Mouse (Mus musculus): ENCODE data around the gene Slitrk3. TPM values are rescaled to one million over a fixed set of nuclear protein-coding genes. Genes with fewer than 3 reads are reported as not detected.

Slitrk3 gene
- polyA plus RNA-seq (2012), result not detected in 2 replicates

DNA sequence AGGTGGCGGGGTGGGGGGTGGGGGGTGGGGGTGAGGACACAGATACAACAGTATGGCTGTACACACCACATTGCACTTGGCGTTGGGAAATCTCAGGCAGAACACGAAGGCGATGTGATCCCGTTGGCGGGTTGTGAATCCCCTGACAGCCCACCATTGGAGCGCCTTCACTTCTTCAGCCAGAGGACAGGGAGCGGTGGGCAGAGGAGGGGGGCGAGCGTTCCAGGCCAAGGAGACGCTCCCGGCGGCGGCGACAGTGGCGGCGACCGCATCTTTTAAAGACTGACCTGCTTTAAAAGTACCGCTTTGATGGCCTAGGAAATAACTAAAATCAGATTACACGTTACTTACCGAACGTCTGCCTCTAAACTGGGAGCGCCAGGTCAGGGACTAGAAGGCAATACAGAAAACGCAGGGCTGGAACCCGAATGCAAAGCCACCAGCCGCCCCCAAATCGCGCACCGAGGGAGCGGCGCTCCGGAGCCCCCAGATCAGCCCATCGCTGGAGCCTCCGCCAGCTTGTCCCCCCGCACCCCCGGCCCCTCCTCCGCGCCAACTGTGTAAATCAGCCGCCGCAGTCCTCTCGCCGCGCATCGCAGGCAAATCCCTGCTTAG lies at the start of gene Slitrk3:
Gene Slitrk3 (minus strand): TSS at position 607 of the 615 bp plus-strand sequence.
- TF ChIP-seq GATA1 (IDR thresholded peaks at IDR 0.05; ENCODE audit: low read length), result no peak

DNA sequence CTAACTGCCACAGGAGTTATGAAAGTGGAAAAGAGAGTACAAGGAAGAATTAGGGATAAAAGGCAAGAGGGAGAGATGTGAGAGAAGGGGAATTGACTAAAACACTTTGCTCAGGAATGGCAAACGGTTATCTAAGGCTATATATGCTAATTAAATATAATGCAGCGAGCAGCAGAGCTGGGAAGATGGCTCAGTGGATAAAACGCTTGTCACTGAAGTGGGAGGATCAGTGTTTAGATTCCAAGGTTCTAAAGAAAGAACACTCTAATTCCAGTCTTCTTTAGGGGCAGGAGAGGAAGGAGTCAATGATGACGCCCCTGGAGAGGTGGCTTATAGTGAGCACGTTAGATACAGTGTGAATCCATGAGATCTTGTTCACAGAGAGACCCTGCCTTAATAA lies 27.0 kb upstream of the Slitrk3 start:
- no peak for TF ChIP-seq GATA1 (IDR thresholded peaks at IDR 0.05; ENCODE audit: low read length)

DNA sequence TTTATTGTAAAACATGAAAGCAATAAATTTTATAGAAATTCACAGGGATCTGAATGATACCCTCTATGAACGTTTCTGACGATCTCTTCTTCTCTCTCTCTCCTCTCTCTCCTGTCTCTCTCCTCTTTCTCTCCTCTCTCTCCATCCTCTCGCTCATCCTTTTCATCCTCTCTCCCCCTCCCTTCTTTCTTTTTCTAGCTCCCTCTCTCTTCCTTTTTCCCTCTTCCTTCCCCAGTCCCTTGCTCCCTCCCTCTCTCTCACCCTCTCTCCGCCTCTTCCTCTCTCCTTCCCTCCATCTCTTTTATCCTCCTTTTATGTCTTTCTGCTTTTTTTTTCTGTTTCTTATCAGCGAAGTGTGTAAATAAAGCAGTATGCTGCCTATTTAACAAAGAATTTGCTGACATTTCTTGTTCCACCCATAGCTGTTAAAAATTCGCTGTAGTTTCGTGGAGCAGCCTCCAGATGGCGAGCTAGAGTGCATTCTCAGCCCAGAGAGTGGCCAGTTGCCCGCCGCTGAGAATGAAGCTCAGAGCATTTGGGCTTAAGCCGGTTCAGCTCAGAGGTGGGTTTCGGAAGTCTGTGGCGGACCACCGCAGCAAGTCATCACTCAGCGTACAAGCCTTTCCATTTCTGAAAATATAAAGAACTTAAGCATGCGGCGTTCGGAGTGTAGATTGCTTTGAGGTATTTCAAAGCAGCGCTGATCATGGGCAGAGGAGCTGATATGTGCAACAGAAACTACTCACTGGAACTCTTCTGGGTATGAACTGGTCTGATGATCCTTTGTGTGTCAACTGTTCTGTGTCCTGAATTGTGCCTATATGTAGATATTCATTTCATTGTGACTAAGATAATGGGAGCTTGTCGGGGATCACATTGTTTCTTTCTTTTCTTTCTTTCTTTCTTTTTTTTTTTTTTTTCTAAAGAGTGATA lies 8.5 kb upstream of the Slitrk3 start:
- TF ChIP-seq GATA1 (IDR thresholded peaks at IDR 0.05; ENCODE audit: low read length), result no peak

DNA sequence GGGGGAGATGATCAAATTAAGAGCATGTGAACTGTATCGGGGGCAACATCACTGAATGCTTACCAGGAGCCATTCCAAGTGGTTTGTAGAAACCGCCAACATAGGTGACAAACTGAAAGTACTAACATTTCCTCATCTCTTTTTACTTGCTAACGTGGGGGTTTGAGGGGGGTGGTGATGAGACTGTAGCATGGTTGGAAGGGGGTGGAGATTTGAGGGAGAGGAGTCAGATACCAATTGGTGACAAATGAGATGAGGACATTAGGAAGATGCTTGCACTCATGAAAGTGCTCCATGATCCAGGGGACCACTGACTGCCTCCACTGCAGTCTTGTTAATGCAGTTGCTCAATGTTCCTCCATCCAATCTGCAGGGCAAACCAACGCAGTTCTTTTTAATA lies 587 bp upstream of the Slitrk3 start:
- no peak for TF ChIP-seq GATA1 (IDR thresholded peaks at IDR 0.05; ENCODE audit: low read length)

DNA sequence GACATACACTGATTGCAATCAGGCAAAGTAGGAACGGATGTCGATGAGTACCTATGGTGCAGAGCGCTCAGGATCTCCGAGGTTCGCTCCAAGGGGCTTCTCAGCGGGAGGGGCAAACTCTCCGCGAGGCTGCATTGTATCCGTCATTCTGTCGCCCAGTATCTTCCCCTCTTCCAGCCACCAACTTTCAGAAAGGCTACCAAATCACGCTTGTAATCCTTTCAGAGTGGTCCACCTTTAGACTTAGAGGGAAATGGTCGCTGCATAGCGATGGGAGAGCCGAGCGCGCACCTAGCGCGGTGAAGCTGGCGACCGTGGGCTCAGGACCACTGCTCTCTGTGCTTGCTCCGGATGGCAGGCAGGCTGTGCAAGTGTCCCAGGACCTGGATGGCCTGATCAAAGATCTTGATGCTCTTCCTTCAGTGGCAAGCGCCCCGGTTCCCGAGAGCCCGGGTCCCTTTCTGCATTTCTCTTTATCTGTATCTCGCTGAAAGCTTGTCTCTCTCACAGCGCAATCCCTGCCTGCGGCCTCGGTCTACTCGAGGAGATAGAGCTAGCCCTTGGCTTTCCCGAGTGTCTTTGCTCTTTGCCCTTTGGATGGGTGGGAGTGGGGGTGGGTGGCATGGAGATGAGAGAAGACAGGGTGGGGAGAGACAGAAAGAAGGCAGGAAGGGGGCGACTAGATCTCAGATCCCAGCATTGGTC lies 959 bp downstream of the Slitrk3 start:
- TF ChIP-seq GATA1 (IDR thresholded peaks at IDR 0.05; ENCODE audit: low read length), result no peak

DNA sequence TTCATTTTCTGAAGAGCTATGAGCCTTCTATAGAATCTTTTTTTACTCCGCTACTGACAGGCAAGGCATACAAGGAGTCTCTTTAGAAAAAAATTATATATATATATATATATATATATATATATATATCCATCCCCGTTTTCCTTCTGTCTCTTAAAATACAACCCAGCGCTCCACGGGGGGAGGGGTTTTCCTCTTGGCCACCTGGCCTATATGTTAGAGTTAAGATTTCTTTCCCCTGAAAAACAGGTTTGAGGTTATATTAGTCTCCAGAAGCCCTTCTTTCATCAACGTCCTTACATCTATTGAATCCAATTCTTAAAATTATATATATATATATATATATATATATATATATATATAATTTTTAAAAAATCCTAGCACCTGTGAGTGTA lies 1.6 kb downstream of the Slitrk3 start:
- TF ChIP-seq GATA1 (IDR thresholded peaks at IDR 0.05; ENCODE audit: low read length), result no peak

DNA sequence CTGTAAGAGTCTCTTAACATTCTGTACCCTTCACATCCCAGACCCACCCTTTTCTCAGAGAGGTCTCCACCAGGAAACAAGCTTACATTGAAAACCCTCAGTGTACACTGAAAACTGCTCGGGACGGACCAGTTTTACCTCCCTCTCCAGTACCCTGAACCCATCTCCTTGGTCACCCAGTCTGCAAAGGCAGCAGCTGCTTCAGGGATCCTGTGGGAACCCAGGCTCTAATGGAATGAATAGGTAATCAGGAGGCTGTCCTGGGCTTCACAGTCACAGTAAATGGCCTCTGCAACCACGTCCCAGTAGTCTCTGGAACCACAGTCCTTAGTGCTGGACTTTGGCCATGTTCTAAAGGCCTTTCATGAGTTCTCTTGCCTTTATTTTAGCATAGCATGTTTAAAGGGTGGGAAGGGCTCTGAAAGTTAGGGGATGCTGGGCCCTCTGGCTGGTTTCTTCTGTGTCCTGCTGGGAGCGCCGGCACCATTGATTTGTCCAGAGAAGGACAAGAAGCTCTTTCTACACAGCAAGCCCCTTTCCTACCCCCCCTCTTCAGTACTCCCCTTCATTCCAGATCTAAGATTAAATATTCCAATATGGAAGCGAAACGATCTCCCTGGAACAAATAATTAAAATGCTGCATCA lies 2.1 kb downstream of the Slitrk3 start:
- no peak for TF ChIP-seq GATA1 (IDR thresholded peaks at IDR 0.05; ENCODE audit: low read length)

DNA sequence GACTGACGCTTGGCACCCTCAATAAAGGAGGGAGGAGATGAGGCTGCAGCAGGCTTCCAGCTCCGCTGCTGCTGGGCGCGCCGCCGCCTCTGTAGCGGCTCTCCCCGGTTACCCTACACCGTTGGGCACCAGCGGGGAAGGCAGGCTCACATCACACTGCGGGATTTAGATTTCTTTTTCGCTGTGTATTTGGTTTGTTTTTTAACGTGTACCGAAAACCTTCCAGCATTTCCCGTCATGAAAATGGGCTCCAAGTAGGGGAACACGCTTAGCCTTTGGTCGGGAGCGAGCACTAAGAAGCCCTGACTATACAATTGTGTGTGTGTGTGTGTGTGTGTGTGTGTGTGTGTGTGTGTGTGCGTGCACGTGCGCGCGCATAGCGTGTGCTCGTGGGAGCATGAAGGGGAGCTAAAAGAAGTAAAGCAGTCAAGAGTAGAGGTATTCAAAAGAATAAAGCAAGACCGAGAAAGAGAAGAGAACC lies 4.1 kb downstream of the Slitrk3 start:
- no peak for TF ChIP-seq GATA1 (IDR thresholded peaks at IDR 0.05; ENCODE audit: low read length)

DNA sequence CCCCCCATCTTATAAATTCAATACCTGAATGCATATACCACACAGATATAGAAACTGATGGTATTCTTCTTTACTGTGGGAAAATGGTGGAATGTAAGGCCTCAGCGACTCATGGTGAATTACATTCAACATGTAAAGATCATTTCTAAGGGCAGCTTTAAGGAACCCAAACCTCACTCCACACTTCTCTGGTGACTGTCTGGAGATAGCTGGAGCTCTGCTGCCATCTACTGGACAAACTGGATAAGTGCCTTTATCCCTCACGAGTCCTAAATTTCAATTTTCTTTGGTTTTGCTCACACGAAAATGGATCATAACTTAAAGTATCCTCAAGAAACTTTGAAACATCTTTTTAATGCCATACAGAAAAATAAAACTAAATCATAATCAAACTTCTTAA lies 11.4 kb downstream of the Slitrk3 start:
- no peak for TF ChIP-seq GATA1 (IDR thresholded peaks at IDR 0.05; ENCODE audit: low read length)

DNA sequence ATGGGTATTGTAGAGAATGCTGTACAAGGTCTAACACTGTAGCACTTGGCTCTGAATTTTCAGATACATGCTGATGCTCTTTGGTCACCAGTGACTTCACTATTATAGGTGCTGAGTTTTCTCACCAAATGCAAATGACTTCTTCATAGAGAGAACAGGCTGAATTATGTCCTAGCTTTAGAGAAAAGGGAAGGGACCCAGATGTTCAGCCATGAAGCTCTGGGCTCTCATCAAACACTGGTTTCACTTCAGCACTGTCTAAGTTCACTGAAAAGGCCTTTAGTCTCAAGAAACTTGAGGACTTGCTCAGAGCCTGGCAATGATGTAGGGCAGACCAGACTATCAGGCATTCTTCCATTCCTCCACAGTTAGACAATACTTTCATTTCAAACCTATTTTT lies 15.3 kb downstream of the Slitrk3 start:
- TF ChIP-seq GATA1 (IDR thresholded peaks at IDR 0.05; ENCODE audit: low read length), result no peak

DNA sequence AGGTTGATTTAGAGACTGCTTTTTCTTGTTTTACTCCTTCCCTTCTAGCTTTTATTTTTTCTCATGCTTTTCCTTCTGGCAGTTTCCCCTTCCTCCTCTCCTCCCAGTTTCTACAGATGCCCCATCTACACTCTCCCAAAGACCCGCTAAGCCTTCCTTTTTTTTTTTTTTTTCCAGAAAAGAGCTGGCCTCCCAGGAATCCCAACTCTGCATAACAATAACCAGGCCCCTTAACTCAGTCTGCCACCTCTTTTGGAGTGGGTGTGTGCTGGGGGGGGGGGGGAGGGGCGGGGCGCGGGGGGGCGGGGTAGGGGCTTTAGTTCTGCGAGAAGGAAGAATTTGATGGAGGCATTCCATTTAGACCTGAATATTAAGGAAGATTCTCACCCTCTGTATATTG lies 51.6 kb downstream of the Slitrk3 start:
- TF ChIP-seq GATA1 (IDR thresholded peaks at IDR 0.05; ENCODE audit: low read length), result no peak

DNA sequence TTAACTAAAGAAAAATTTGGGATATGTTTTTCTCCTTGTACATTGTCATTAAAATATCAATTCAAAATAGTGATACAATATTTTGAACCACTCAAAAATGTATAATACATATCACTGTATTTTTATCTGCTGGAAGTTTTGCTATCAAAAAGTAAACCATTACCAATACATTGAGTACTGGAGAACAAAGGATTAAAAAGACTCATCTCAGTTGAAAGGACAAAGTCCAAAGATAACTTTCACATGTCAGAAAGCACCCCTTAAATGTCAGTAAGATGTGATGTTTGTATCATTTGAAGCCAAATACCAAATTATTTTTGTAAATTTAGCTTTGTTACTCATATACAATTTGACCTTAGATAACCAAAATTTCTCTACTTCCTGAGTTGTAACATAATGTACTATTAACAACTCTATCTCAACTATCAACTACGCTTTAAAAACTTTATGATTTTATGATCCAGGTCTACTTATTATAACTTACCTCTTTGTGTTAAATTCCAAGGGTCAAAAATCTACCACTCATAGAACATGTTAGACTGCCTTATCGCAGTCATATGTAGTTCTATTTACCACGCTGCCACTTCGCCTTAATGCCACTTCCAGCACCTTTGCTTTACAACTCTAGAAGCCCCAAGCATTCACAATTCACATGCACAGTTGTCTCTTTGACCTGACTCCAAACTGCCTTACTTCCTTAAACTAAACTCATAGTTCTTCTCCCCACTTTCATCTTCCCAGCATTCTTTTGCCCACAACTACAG lies 54.5 kb downstream of the Slitrk3 start:
- TF ChIP-seq GATA1 (IDR thresholded peaks at IDR 0.05; ENCODE audit: low read length), result no peak

DNA sequence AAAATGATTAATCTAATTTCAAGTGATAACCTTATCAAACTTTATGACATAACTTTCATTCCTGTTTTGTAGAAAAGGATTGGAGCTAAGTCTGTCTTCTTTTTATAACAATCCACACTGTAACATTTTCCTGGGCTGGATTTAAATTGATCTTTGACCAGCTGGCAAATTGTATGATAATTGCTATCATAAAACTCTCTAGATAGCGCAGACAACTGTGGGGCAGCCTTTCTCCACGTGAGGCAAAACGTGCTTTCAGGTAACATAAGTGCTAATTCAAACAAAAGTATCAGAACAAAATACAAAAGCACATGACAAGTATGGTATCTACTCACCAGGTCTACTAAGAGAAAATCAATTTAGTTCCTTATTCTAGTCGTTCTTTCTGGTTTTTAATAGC lies 60.1 kb downstream of the Slitrk3 start:
- TF ChIP-seq GATA1 (IDR thresholded peaks at IDR 0.05; ENCODE audit: low read length), result no peak

Other genes starting within 250 kb of the Slitrk3 start
- gene Sis, start 89.9 kb downstream of the Slitrk3 start, polyA plus RNA-seq (2012), result 0.06 and 0.09 TPM in 2 replicates

All from G1E-ER4 (cell line).